Mouse (Mus musculus) heart, postnatal 36 days (tissue): Measurements from ENCODE around the gene Pla2g2e. TPM values are rescaled to one million over a fixed set of nuclear protein-coding genes. Genes with fewer than 3 reads are reported as not detected.
A peak's percentile ranks its signal among the peaks of the same experiment; 100 is the strongest.
"Not testable (repeated sequence)": the region's sequence is repeated elsewhere in the genome, so short reads cannot be mapped to it uniquely, and the experiment has no call there.

Experiments
- DNase-seq, 2 experiments: peaks; one replicate each; pipeline ENCODE4 v3.0.0; 2021 to 2022
- intact Hi-C: fragments of 180-260 bp; cut with DNase I; formaldehyde crosslinking; loops from one replicate; pipeline ENCODE4 v1.15.1; 2025
- total RNA-seq, 2 experiments: library from RNA; stranded (reverse); gene quantifications; 2 replicates each; pipeline ENCODE4 v1.2.3; 2021

The Pla2g2e gene
- total RNA-seq, result 1 to 10 TPM in 1 of 2 experiments, under 1 TPM in 1; 0.97 to 1.1 TPM

GRCm38 (mm10) chr4:138877731-138878130 lies at the start of gene Pla2g2e:
Pla2g2e (plus strand) TSS chr4:138877942.
- intact Hi-C loops, result no loop called here
- DNase-seq, result peak in 1 of 2 experiments; percentile 15

- no peak for DNase-seq
- intact Hi-C loops, result no loop called here
These were observed 37.9 kb upstream of the Pla2g2e start for GRCm38 (mm10) chr4:138839806-138840205.

DNA sequence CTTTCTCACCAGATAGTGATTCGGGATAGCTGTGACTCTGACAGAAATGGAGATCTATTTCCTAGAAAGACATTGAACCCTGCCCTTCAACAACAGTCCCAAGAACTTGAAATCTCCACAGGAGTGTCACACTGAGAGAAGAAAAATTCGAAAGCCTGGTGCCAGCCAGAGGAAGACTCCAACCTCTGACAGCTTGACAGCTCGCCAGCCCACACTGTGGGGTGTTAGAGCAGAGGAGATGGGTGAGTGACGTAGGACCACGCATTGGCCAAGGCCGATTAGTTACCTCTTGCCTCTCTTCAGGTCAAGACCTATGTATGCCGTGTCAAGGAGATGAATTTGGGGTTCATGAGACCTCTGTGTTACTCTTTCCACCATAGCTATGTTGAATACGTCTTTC lies 37.0 kb upstream of the Pla2g2e start:
- DNase-seq, result no peak
- intact Hi-C loops, result no loop called here

DNA sequence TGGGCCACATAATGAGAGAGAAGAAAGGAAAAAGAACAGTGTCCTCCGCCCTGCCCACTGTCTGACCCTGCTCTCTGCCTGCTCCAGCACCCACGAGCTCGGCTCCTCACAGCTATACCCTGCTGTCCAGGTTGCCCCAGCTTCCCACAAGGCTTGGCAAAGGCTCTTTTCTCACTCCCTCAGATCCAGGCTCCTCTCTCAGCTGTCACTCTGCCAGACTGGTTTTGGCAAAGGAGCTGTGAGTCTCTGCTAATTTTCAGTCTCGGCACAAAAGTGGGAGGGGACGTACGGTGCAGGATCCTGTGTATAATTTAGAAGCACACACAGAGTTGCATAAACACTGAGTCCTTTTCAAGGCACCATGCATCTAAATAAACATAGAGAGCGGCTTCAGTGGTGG lies 36.4 kb upstream of the Pla2g2e start:
- DNase-seq, result no peak
- intact Hi-C loops, result no loop called here

DNA sequence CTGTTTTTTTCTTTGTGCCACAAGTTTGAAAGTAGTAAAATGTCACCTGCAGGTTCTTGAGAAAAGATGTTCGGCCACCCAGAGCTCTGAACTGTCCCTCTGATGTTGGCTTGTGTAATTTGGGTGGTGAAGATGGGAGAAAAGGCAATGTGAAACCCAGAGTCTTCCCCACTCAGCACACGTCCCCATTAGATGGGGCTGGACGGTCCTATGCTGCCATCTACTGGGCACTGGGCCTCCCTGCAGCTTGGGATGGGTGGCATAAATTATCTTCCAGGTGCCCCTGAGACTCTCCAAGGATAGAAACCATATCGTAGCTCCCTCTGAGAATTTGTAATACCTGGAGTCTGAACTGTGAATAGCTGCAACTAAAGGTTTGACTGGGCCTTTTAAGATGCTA lies 26.3 kb upstream of the Pla2g2e start:
- intact Hi-C loops, result loop anchor here (1.0 to 2.0 kb wide), 3 partner anchors 103 to 403 kb away; no protein-coding TSS in a partner anchor
- DNase-seq, result peak; percentile 76

DNA sequence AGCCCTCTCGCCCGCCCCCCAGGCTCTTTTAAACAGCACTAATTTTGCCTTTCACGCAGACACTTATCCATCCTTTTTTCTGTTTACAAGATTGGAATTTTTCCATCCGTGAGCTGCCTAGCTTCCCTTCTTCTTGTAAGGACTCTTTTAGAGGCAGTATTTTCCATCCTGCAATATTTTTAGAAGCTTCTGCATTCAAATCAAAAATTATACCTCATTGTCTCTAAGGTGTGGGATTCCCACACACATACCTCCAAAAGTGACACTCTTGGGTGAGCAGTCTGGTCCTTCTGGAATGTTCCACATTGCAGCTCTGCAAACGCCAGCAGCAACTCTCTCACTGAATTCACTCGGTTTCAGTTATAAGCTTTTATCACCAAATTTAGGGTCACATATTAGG lies 24.8 kb upstream of the Pla2g2e start:
- intact Hi-C loops, result no loop called here
- DNase-seq, result no peak

DNA sequence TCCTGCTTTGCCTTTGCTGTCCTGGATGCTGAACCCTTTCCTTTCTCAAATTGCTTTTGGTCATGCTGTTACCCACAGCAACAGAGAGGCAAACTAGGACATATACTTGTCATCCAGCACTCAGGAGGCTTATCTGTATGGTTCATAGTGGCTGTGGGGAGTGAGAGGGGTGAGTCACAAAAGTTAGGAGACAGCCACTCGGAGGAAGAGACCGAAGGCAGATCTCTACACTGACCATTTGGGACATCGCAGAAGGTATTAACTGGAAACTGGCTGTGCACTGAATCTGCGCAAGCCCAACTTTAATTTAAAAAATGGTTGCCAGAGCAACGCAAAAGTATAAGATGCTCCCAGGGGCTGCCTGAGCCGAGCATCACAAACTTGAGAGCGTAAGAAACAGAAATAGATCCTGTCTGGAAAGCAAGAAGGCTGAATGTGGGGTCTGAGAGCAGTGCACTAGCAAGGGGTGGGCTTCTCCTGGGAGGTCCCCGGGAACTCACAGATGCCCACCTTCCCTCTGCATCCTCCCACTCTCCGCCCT lies 22.6 kb upstream of the Pla2g2e start:
- intact Hi-C loops, result no loop called here

GRCm38 (mm10) chr4:138856491-138856890 lies 21.3 kb upstream of the Pla2g2e start:
- intact Hi-C loops, result no loop called here
- peak; percentile 25 to 38 for DNase-seq

More for the DNA sequence above, 22.6 kb upstream of the Pla2g2e start:
- DNase-seq, result no peak

GRCm38 (mm10) chr4:138857576-138857975 lies 20.2 kb upstream of the Pla2g2e start:
- intact Hi-C loops, result no loop called here
- DNase-seq, result no peak

GRCm38 (mm10) chr4:138858446-138858845 lies 19.3 kb upstream of the Pla2g2e start:
- intact Hi-C loops, result no loop called here
- DNase-seq, result no peak

GRCm38 (mm10) chr4:138859245-138859644 lies 18.5 kb upstream of the Pla2g2e start:
- intact Hi-C loops, result no loop called here
- no peak for DNase-seq

DNA sequence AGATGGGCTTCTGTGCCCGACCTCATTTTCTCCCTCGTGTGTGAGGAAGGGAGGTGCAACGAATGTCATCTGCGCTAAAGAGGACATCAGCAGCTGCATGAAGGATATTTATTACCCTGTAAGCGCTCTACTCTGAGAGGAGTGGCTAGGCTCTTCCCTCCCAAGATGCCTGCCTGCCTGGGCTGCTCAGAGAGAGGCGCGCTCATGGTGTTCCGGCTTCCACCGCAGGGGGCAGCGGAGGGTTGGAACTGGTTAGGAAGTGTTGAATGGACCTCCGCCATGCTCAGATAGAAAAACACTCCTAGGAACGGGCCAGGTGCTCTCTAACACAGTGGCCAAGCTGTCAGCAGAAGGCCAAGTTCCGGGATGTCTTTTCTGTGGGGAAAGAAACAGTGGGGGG lies 18.0 kb upstream of the Pla2g2e start:
- intact Hi-C loops, result no loop called here
- DNase-seq, result peak; percentile 36 to 65

DNA sequence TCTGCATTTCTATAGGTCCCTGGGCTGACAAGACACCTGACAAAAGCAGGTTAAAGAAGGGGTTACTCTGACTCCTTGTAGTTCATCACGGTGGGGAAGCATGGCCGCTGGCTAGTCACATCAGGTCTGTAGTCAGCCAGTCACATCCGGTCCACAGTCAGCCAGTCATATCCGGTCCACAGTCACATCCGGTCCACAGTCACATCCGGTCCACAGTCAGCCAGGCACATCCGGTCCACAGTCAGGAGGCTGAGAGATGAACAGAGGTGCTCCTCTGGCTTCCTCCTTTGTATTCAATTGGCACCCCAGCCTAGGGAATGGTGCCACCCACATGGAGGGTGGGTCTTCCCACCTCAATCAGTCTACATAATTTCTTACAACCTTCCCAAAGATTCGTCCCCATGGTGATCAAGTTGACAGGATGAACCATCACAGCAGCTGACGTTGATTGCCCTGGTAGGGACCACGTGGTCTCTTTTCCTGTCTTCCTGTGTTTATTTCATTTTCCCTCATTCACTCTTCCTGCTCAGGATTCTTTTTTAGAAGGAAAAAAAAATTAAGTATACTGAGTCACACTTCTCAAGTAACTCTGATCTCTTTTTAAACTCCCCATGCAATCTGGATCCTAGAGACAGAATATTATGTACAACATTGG lies 14.3 kb upstream of the Pla2g2e start, which contains the start of gene Pla2g5:
Gene Pla2g5 (minus strand): TSS at position 139 of the 655 bp plus-strand sequence.
- intact Hi-C loops, result no loop called here
- DNase-seq, result no peak

GRCm38 (mm10) chr4:138865092-138865491 lies 12.7 kb upstream of the Pla2g2e start:
- intact Hi-C loops, result no loop called here
- no peak for DNase-seq

- no peak for DNase-seq
These were observed 11.8 kb upstream of the Pla2g2e start for GRCm38 (mm10) chr4:138865991-138866390.

GRCm38 (mm10) chr4:138866413-138866812 lies 11.3 kb upstream of the Pla2g2e start:
- intact Hi-C loops, result loop anchor here (1.0 kb wide), 1 partner anchor 18 kb away; no protein-coding TSS in a partner anchor
- peak; percentile 77 to 81 for DNase-seq

More at GRCm38 (mm10) chr4:138865991-138866390, 11.8 kb upstream of the Pla2g2e start:
- intact Hi-C loops, result loop anchor here (1.0 kb wide), 1 partner anchor 18 kb away; no protein-coding TSS in a partner anchor

GRCm38 (mm10) chr4:138868666-138869065 lies 9.1 kb upstream of the Pla2g2e start:
- no peak for DNase-seq
- intact Hi-C loops, result no loop called here

GRCm38 (mm10) chr4:138873864-138874263 lies 3.9 kb upstream of the Pla2g2e start, which contains the start of gene Gm13030:
Gm13030 (minus strand) TSS chr4:138873964.
- no peak for DNase-seq
- intact Hi-C loops, result no loop called here

DNA sequence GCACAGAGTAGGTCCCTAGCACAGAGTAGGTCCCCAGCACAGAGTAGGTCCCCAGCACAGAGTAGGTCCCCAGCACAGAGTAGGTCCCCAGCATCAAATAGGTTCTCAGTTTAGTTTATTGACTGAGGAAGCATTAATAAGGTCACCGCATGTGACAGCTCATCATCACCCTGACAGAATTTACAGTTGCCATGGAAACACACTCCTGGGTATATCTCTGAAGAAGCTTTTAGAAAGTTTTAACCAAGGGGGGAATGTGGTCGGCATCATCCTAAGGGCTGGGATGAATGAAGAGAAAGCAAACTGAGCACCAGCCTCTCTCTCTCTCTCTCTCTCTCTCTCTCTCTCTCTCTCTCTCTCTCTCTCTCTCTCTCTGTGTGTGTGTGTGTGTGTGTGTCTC lies 2.5 kb upstream of the Pla2g2e start:
- intact Hi-C loops, DNase-seq: not testable (repeated sequence)

GRCm38 (mm10) chr4:138875986-138876385 lies 1.8 kb upstream of the Pla2g2e start:
- intact Hi-C loops, result no loop called here

GRCm38 (mm10) chr4:138878783-138879182 lies 1.0 kb downstream of the Pla2g2e start:
- peak; percentile 43 for DNase-seq
- intact Hi-C loops, result no loop called here

More at GRCm38 (mm10) chr4:138875986-138876385, 1.8 kb upstream of the Pla2g2e start:
- DNase-seq, result no peak

- DNase-seq, result no peak
These were observed 2.1 kb downstream of the Pla2g2e start for GRCm38 (mm10) chr4:138879808-138880207.

More at GRCm38 (mm10) chr4:138879808-138880207, 2.1 kb downstream of the Pla2g2e start:
- intact Hi-C loops, result no loop called here
